ENCODE assay signal across 8 mouse cellular contexts in genomic region chr11:101118105-101118504, GRCm38 (mm10). TPM values are rescaled to one million over a fixed set of nuclear protein-coding genes. Genes with fewer than 3 reads are reported as not detected.
DNase-seq lines count a peak whose midpoint lies in the region; ATAC-seq and TF ChIP-seq lines count a peak whose summit lies in the region.

No protein-coding gene starts in this region.

- 18% methylated on average over 4 of the region's 4 CpGs for WGBS in lung, embryonic 15.5 days
- 35% methylated on average over 4 of the region's 4 CpGs for WGBS in embryonic facial prominence, embryonic 15.5 days
- 15% methylated on average over 4 of the region's 4 CpGs for WGBS in intestine, postnatal 0 days
- 63% methylated on average over 4 of the region's 4 CpGs for WGBS in neural tube, embryonic 15.5 days

- H3K9me3 ChIP-seq in lung, embryonic 15.5 days: no peaks in the 10 kb centered on the region
- no peaks in the 10 kb centered on the region for H3K9me3 ChIP-seq in embryonic facial prominence, embryonic 15.5 days (replicated peaks)
- H3K9me3 ChIP-seq in intestine, postnatal 0 days (ENCODE audit: control insufficient read depth): no peaks in the 10 kb centered on the region
- no peaks in the 10 kb centered on the region for H3K9me3 ChIP-seq in neural tube, embryonic 15.5 days (replicated peaks)

- no peaks in the 10 kb centered on the region for H3K27me3 ChIP-seq in lung, embryonic 15.5 days
- H3K27me3 ChIP-seq in embryonic facial prominence, embryonic 15.5 days: no peaks in the 10 kb centered on the region
- no peaks in the 10 kb centered on the region for H3K27me3 ChIP-seq in intestine, postnatal 0 days (replicated peaks; ENCODE audit: control insufficient read depth, insufficient read depth, low read length)
- no peaks in the 10 kb centered on the region for H3K27me3 ChIP-seq in neural tube, embryonic 15.5 days (replicated peaks)

- no peak for TF ChIP-seq CTCF in intestine, postnatal 0 days (IDR thresholded peaks at IDR 0.05; ENCODE audit: low read depth)

- H3K4me2 ChIP-seq in lung, embryonic 15.5 days: peak overlapping the region; percentile 89
- peak overlapping the region; percentile 82 for H3K4me2 ChIP-seq in embryonic facial prominence, embryonic 15.5 days (replicated peaks)
- peak overlapping the region; percentile 68 for H3K4me2 ChIP-seq in intestine, postnatal 0 days (replicated peaks; ENCODE audit: low read depth)
- H3K4me2 ChIP-seq in neural tube, embryonic 15.5 days: peak overlapping the region; percentile 79

- peaks cover 30% of the 10 kb centered on the region for H3K4me1 ChIP-seq in lung, embryonic 15.5 days
- peaks cover 40% of the 10 kb centered on the region for H3K4me1 ChIP-seq in embryonic facial prominence, embryonic 15.5 days
- peaks cover 13% of the 10 kb centered on the region for H3K4me1 ChIP-seq in intestine, postnatal 0 days (replicated peaks; ENCODE audit: control insufficient read depth, insufficient read depth, low read length)
- H3K4me1 ChIP-seq in neural tube, embryonic 15.5 days: peaks cover 56% of the 10 kb centered on the region

- peak overlapping the region; percentile 84 for H3K4me3 ChIP-seq in lung, embryonic 15.5 days
- peak overlapping the region; percentile 99 for H3K4me3 ChIP-seq in embryonic facial prominence, embryonic 15.5 days (replicated peaks)
- peak overlapping the region; percentile 87 for H3K4me3 ChIP-seq in intestine, postnatal 0 days (ENCODE audit: low read depth, low read length)
- H3K4me3 ChIP-seq in neural tube, embryonic 15.5 days (replicated peaks): peak overlapping the region; percentile 89

- no peak for ATAC-seq in lung, embryonic 15.5 days (ENCODE audit: borderline replicate concordance, extremely low read depth, low FRiP score, low TSS enrichment)
- ATAC-seq in embryonic facial prominence, embryonic 15.5 days (ENCODE audit: insufficient number of reproducible peaks, low FRiP score, low TSS enrichment, low read depth): no peak
- ATAC-seq in intestine, postnatal 0 days: no peak
- no peak for ATAC-seq in neural tube, embryonic 15.5 days (ENCODE audit: low FRiP score)

- H3K36me3 ChIP-seq in lung, embryonic 15.5 days: peaks cover 11% of the 10 kb centered on the region
- peaks cover 16% of the 10 kb centered on the region for H3K36me3 ChIP-seq in embryonic facial prominence, embryonic 15.5 days
- peaks cover 2% of the 10 kb centered on the region; the same call in 1 of the 2 replicates for H3K36me3 ChIP-seq in intestine, postnatal 0 days (ENCODE audit: control insufficient read depth, insufficient read depth)
- peaks cover 9% of the 10 kb centered on the region for H3K36me3 ChIP-seq in neural tube, embryonic 15.5 days

- DNase-seq in lung, adult 18-20 months: no peak
- no peak for DNase-seq in gastrocnemius, adult 8-10 months (ENCODE audit: low spot score in 2 of 2)
- DNase-seq in adrenal gland, adult 2 months: no peak
- DNase-seq in thymus, postnatal 4 days: no peak

- H3K9ac ChIP-seq in lung, embryonic 15.5 days: peak overlapping the region; percentile 87; the same call in 1 of the 2 replicates
- peak overlapping the region; percentile 96 for H3K9ac ChIP-seq in embryonic facial prominence, embryonic 15.5 days
- H3K9ac ChIP-seq in intestine, postnatal 0 days (ENCODE audit: low read depth, low read length): peak overlapping the region; percentile 87; the same call in 1 of the 2 replicates
- H3K9ac ChIP-seq in neural tube, embryonic 15.5 days (replicated peaks): peak overlapping the region; percentile 93

- H3K27ac ChIP-seq in lung, embryonic 15.5 days: no peak overlapping the region
- H3K27ac ChIP-seq in embryonic facial prominence, embryonic 15.5 days (replicated peaks): peak overlapping the region; percentile 34; the same call in 1 of the 2 replicates
- H3K27ac ChIP-seq in intestine, postnatal 0 days (ENCODE audit: low read depth, low read length): no peak overlapping the region
- H3K27ac ChIP-seq in neural tube, embryonic 15.5 days (replicated peaks): no peak overlapping the region

RNA-seq across cellular contexts. Expression of gene Retreg3, which starts 1.6 kb away (rescaled TPM):
- 21.8 and 22.1 TPM in 2 replicates for polyA plus RNA-seq in lung, embryonic 15.5 days (2015; fragmentation: Nextera tagmentation; extraction: Ambion mirVana)
- 25.3 and 26.7 TPM in 2 replicates for polyA plus RNA-seq in embryonic facial prominence, embryonic 15.5 days (2015; fragmentation: Nextera tagmentation; extraction: Ambion mirVana)
- polyA plus RNA-seq in intestine, postnatal 0 days (2015; fragmentation: Nextera tagmentation; extraction: Ambion mirVana): 10.3 and 12.3 TPM in 2 replicates
- 23.5 and 26.0 TPM in 2 replicates for polyA plus RNA-seq in neural tube, embryonic 15.5 days (2015; fragmentation: Nextera tagmentation; extraction: Ambion mirVana)
- 10 to 100 TPM; 28.8 to 30.4 (median 30.1) TPM for total RNA-seq in gastrocnemius, adult 8-10 months (2022)
- 10 to 100 TPM; 50.7 to 50.9 TPM for total RNA-seq in adrenal gland, adult 2 months (2021)
- 41.7 and 46.9 TPM in 2 replicates for polyA plus RNA-seq in adrenal gland, adult 2 months (2012; rRNA removed)

RNA-seq across cellular contexts. Expression of gene Tubg1, which starts 1.6 kb away (rescaled TPM):
- 89.6 and 90.6 TPM in 2 replicates for polyA plus RNA-seq in lung, embryonic 15.5 days (2015; fragmentation: Nextera tagmentation; extraction: Ambion mirVana)
- 69.7 and 73.4 TPM in 2 replicates for polyA plus RNA-seq in embryonic facial prominence, embryonic 15.5 days (2015; fragmentation: Nextera tagmentation; extraction: Ambion mirVana)
- 20.0 and 20.6 TPM in 2 replicates for polyA plus RNA-seq in intestine, postnatal 0 days (2015; fragmentation: Nextera tagmentation; extraction: Ambion mirVana)
- polyA plus RNA-seq in neural tube, embryonic 15.5 days (2015; fragmentation: Nextera tagmentation; extraction: Ambion mirVana): 68.4 and 73.7 TPM in 2 replicates
- 10 to 100 TPM; 23.2 to 27.9 (median 25.9) TPM for total RNA-seq in gastrocnemius, adult 8-10 months (2022)
- 10 to 100 TPM; 42.9 to 43.0 TPM for total RNA-seq in adrenal gland, adult 2 months (2021)
- polyA plus RNA-seq in adrenal gland, adult 2 months (2012; rRNA removed): 15.2 and 42.7 TPM in 2 replicates

RNA-seq across cellular contexts. Expression of gene Psmc3ip, which starts 22.9 kb away (rescaled TPM):
- 35.1 and 37.5 TPM in 2 replicates for polyA plus RNA-seq in lung, embryonic 15.5 days (2015; fragmentation: Nextera tagmentation; extraction: Ambion mirVana)
- 32.0 and 33.6 TPM in 2 replicates for polyA plus RNA-seq in embryonic facial prominence, embryonic 15.5 days (2015; fragmentation: Nextera tagmentation; extraction: Ambion mirVana)
- 9.1 and 10.5 TPM in 2 replicates for polyA plus RNA-seq in intestine, postnatal 0 days (2015; fragmentation: Nextera tagmentation; extraction: Ambion mirVana)
- polyA plus RNA-seq in neural tube, embryonic 15.5 days (2015; fragmentation: Nextera tagmentation; extraction: Ambion mirVana): 17.7 and 22.4 TPM in 2 replicates
- 1 to 10 TPM; 1.3 to 1.5 (median 1.4) TPM for total RNA-seq in gastrocnemius, adult 8-10 months (2022)
- 1 to 10 TPM; 3.6 to 5.9 TPM for total RNA-seq in adrenal gland, adult 2 months (2021)
- polyA plus RNA-seq in adrenal gland, adult 2 months (2012; rRNA removed): 0.38 and 0.71 TPM in 2 replicates

RNA-seq across cellular contexts. Expression of gene Mlx, which starts 31.0 kb away (rescaled TPM):
- 43.4 and 54.1 TPM in 2 replicates for polyA plus RNA-seq in lung, embryonic 15.5 days (2015; fragmentation: Nextera tagmentation; extraction: Ambion mirVana)
- 50.3 and 52.0 TPM in 2 replicates for polyA plus RNA-seq in embryonic facial prominence, embryonic 15.5 days (2015; fragmentation: Nextera tagmentation; extraction: Ambion mirVana)
- 93.3 and 96.4 TPM in 2 replicates for polyA plus RNA-seq in intestine, postnatal 0 days (2015; fragmentation: Nextera tagmentation; extraction: Ambion mirVana)
- polyA plus RNA-seq in neural tube, embryonic 15.5 days (2015; fragmentation: Nextera tagmentation; extraction: Ambion mirVana): 94.2 and 96.6 TPM in 2 replicates
- total RNA-seq in gastrocnemius, adult 8-10 months (2022): 10 to 100 TPM in 2 of 4 experiments, 1 to 10 TPM in 2; 8.0 to 12.3 (median 9.4) TPM
- 10 to 100 TPM; 57.8 to 72.3 TPM for total RNA-seq in adrenal gland, adult 2 months (2021)
- polyA plus RNA-seq in adrenal gland, adult 2 months (2012; rRNA removed): 36.3 and 42.4 TPM in 2 replicates

RNA-seq across cellular contexts. Expression of gene Coasy, which starts 35.7 kb away (rescaled TPM):
- 42.8 and 43.2 TPM in 2 replicates for polyA plus RNA-seq in lung, embryonic 15.5 days (2015; fragmentation: Nextera tagmentation; extraction: Ambion mirVana)
- polyA plus RNA-seq in embryonic facial prominence, embryonic 15.5 days (2015; fragmentation: Nextera tagmentation; extraction: Ambion mirVana): 43.2 and 44.9 TPM in 2 replicates
- polyA plus RNA-seq in intestine, postnatal 0 days (2015; fragmentation: Nextera tagmentation; extraction: Ambion mirVana): 28.0 TPM in 2 replicates
- 37.5 and 39.6 TPM in 2 replicates for polyA plus RNA-seq in neural tube, embryonic 15.5 days (2015; fragmentation: Nextera tagmentation; extraction: Ambion mirVana)
- total RNA-seq in gastrocnemius, adult 8-10 months (2022): 10 to 100 TPM in 1 of 4 experiments, 1 to 10 TPM in 3; 7.2 to 11.0 (median 8.5) TPM
- total RNA-seq in adrenal gland, adult 2 months (2021): 10 to 100 TPM; 86.9 to 90.5 TPM
- 178 and 187 TPM in 2 replicates for polyA plus RNA-seq in adrenal gland, adult 2 months (2012; rRNA removed)
